Mouse (Mus musculus): ENCODE measurements at regions not wholly inside any gene's neighbourhood (a gene's known extent, or its start where the extent isn't known, plus 50 kb on each side); places are given as distances from the start of the nearest gene placed in this dataset.

DNA sequence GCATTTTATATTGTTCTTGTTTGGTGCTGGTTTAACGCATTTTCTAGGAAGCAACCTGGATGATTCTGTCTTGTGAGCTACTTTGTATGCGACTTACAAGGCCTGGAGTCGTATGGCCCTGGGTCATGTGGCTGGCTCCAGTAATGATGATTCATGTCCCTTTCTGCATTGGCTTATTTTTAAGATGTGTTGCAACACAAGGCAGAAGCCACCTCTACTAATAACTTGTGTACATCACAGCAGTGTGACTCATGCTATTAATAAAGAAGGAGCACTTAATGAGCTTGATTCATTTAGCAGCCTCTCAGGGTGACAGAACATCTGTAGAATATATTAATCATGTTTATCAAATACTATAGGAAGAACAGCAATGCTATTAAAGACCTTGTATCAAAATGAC lies 84.0 kb downstream of the Slc5a7 start:
- Histone ChIP-seq H3K36me3 (no peaks in the 10 kb centered on the region), H3K27ac (no peak overlapping the region), H3K4me2 (no peak overlapping the region), H3K9ac (no peak overlapping the region), H3K27me3 (no peaks in the 10 kb centered on the region), H3K4me3 (no peak overlapping the region), H3K9me3 (no peaks in the 10 kb centered on the region), H3K4me1 (replicated peaks) (no peaks in the 10 kb centered on the region)
- WGBS = 73% methylated on average over 3 of the region's 3 CpGs
- peak; percentile 46; the same call in 1 of the 2 replicates for ATAC-seq (ENCODE audit: low FRiP score)

DNA sequence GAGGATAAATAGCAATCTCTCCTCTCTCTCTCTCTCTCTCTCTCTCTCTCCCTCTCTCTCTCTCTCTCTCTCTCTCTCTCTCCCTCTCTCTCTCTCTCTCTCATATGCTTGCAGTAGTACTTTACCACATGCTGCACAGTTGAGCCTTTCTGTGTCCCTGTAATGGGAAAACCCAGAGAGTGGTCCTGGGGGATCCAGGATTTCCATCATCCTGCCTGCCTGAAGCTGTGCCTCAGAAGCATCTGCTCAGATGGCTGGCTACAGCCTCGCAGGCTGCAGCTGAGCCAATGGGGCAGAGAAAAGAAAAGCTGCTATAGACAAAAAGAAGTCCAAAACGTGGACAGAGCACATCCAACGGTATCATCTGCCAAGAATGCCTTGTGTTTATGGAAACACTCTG lies 97.1 kb downstream of the Slc5a7 start:
- Histone ChIP-seq H3K36me3 (no peaks in the 10 kb centered on the region), H3K4me2 (no peak overlapping the region), H3K4me3 (no peak overlapping the region), H3K9me3 (no peaks in the 10 kb centered on the region), H3K9ac (no peak overlapping the region), H3K27me3 (no peaks in the 10 kb centered on the region), H3K27ac (peak overlapping the region; percentile 55), H3K4me1 (replicated peaks) (0 out of 2 replicates have a peak, but pooled peaks cover 3% of the 10 kb centered on the region)
- peak; percentile 79 for ATAC-seq (ENCODE audit: low FRiP score)
- WGBS = 48% methylated on average over 3 of the region's 3 CpGs

DNA sequence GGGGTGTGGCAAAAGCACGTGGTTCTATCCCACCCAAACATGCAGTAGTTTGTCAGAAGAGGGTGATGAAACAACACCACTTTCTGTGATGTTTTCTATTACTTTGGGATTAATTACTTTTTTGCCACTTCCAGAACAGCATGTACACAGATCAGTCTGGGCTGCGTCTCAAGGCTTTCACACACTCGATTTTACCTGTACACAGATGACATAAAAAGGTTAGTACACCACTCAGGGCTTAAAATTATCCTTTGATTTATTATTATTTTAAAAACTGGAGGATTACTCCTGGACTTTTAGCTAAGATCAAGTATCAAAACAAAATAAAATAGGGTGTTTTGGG lies 106.6 kb downstream of the Slc5a7 start:
- H3K9ac ChIP-seq = no peak overlapping the region
- H3K4me2 ChIP-seq = no peak overlapping the region
- no peak overlapping the region for H3K4me3 ChIP-seq
- H3K27ac ChIP-seq = 0 out of 2 replicates have a peak overlapping the region, but pooled peaks have one; percentile 19
- no peaks in the 10 kb centered on the region for H3K9me3 ChIP-seq
- 65% methylated on average over 3 of the region's 3 CpGs for WGBS
- H3K36me3 ChIP-seq = no peaks in the 10 kb centered on the region
- no peaks in the 10 kb centered on the region for H3K27me3 ChIP-seq
- peaks cover 7% of the 10 kb centered on the region for H3K4me1 ChIP-seq (replicated peaks)
- ATAC-seq (ENCODE audit: low FRiP score) = no peak; the same call in 1 of the 2 replicates

DNA sequence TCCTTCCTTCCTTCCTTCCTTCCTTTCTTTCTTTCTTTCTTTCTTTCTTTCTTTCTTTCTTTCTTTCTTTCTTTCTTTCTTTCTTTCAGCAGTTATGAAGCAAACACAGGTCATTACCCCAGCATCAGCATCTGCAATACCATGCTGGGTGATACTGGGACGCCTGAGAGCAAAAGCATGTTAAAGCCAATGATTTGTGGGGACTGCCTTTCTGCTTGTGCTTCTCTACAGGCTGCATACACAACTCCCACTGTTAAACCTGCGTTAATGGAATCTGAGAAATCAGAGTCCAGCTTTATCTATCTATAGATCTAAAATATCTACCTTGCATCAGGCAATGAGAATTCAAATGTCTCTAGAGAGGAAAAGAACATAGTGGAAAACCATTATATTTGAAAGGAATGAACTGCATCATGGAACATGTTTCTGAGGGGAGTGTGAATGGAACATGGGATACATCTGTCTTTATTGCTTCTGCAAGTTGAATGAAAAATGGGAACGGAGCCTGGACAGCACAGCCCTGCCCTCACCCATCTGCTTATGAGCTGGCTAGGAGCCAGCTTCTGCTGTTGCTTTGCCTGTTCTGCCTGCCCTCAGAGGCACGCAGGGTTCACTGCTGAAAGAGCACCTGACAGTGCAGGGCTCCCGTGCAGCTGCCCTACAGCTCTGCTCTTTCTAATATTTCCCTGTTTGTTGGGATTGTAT lies 107.2 kb downstream of the Slc5a7 start:
- 0 out of 2 replicates have a peak overlapping the region, but pooled peaks have one; percentile 19 for H3K27ac ChIP-seq
- no peak overlapping the region for H3K9ac ChIP-seq
- 43% methylated on average over 5 of the region's 5 CpGs for WGBS
- H3K27me3 ChIP-seq = no peaks in the 10 kb centered on the region
- H3K4me1 ChIP-seq (replicated peaks) = peaks cover 7% of the 10 kb centered on the region
- H3K4me3 ChIP-seq = no peak overlapping the region
- H3K4me2 ChIP-seq = no peak overlapping the region
- H3K9me3 ChIP-seq = no peaks in the 10 kb centered on the region
- no peaks in the 10 kb centered on the region for H3K36me3 ChIP-seq
- peak; percentile 98 for ATAC-seq (ENCODE audit: low FRiP score)

DNA sequence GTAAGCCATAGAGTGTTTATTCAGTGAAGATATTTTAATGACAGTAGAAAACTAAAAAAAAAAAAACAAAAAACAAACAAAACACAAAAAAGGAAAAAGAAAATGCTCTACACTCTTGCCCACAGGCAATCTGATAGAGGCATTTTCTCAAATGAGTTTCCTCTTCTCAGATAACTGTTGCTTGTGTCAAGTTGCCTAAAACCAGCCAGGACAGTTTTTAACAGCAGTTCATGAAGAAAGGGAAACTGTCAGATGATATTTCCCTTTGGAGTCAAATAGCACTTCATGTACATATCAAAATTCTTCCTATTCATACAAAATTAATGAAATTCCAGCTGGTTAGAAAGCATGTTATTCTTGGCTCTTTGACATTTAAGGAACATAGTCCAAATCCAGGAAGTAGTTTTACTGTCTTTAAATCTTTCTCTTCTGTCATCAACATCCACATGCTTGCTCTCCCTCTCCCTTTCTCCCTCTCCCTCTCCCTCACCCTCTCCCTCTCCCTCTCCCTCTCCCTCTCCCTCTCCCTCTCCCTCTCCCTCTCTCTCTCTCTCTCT lies 109.8 kb downstream of the Slc5a7 start:
- no peaks in the 10 kb centered on the region for H3K36me3 ChIP-seq
- H3K4me1 ChIP-seq (replicated peaks) = peaks cover 7% of the 10 kb centered on the region
- no peaks in the 10 kb centered on the region for H3K27me3 ChIP-seq
- no peaks in the 10 kb centered on the region for H3K9me3 ChIP-seq
- no peak for ATAC-seq (ENCODE audit: low FRiP score)
- no peak overlapping the region for H3K4me3 ChIP-seq
- no peak overlapping the region for H3K4me2 ChIP-seq
- no peak overlapping the region for H3K9ac ChIP-seq
- no peak overlapping the region for H3K27ac ChIP-seq

DNA sequence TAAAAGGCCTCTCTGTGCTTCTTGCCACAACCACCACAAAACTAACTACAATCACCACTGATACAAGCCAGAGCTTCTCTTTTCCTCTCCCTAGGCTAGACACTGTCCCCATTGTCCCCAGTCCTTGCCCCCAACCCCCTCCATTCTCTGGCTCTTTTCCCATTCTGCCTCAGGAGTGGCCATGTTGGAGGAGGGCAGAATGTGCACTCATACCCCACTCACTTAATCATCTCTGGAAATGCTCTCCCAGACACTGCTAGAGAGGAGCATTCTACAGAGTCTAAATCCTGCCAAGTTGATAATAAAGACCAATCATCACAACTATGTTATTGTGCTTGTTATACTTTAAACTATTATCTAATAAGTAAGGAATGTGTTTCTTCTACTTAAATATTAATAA lies 116.8 kb downstream of the Slc5a7 start:
- no peaks in the 10 kb centered on the region for H3K9me3 ChIP-seq
- H3K9ac ChIP-seq = no peak overlapping the region
- no peak overlapping the region for H3K27ac ChIP-seq
- ATAC-seq (ENCODE audit: low FRiP score) = 0 out of 2 replicates have a peak, but pooled peaks have one; percentile 39
- H3K36me3 ChIP-seq = no peaks in the 10 kb centered on the region
- no peak overlapping the region for H3K4me2 ChIP-seq
- no peaks in the 10 kb centered on the region for H3K4me1 ChIP-seq (replicated peaks)
- H3K4me3 ChIP-seq = no peak overlapping the region
- H3K27me3 ChIP-seq = no peaks in the 10 kb centered on the region

DNA sequence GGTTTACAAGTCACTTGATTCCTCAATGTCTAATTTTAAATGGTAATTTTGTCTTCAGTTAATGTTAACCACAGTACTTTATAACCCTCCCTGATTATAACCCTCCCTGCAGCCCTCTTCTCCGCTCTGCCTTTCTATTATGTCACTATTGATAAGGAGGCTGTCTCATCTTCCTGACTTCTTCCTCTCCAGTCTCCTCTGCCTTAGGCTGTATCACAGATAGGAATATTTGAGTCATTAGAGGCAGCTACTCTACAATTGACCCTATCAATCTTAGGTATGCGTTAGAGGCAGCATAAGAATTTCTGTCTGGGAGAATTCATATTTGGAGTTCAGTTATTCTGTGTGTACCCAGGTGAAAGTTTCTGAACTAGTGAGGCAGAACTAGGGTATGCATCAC lies 118.3 kb downstream of the Slc5a7 start:
- Histone ChIP-seq H3K9ac (no peak overlapping the region), H3K27ac (no peak overlapping the region), H3K4me3 (no peak overlapping the region), H3K9me3 (no peaks in the 10 kb centered on the region), H3K36me3 (no peaks in the 10 kb centered on the region), H3K4me2 (no peak overlapping the region), H3K27me3 (no peaks in the 10 kb centered on the region), H3K4me1 (replicated peaks) (no peaks in the 10 kb centered on the region)
- 0 out of 2 replicates have a peak, but pooled peaks have one; percentile 28 for ATAC-seq (ENCODE audit: low FRiP score)
- whole genome bisulfite sequencing = 87% methylated on average over 2 of the region's 2 CpGs

DNA sequence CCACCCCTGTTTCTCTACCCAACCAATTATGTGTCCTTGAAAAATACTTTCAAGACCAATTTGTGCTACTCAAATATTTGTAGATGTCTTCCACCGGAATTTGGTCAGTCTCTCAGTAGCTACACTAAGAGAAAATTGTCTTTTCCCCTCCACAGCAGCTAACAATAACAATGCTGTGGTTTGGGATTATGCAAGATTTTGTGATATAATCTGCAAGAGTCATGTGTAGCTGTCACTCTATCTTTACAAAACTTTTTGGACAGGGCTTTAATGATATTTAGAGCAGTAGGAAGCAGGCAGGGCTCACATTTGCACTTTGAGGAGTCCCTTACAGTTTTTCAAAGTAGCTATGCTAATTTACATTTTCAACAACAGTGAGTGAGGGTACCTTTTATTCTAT lies 128.1 kb downstream of the Slc5a7 start:
- H3K27ac ChIP-seq = no peak overlapping the region
- no peaks in the 10 kb centered on the region for H3K36me3 ChIP-seq
- ATAC-seq (ENCODE audit: low FRiP score) = no peak
- no peak overlapping the region for H3K4me3 ChIP-seq
- H3K4me2 ChIP-seq = no peak overlapping the region
- H3K4me1 ChIP-seq (replicated peaks) = no peaks in the 10 kb centered on the region
- no peaks in the 10 kb centered on the region for H3K9me3 ChIP-seq
- WGBS = 88% methylated on average over 1 of the region's 1 CpGs
- no peak overlapping the region for H3K9ac ChIP-seq
- H3K27me3 ChIP-seq = no peaks in the 10 kb centered on the region

DNA sequence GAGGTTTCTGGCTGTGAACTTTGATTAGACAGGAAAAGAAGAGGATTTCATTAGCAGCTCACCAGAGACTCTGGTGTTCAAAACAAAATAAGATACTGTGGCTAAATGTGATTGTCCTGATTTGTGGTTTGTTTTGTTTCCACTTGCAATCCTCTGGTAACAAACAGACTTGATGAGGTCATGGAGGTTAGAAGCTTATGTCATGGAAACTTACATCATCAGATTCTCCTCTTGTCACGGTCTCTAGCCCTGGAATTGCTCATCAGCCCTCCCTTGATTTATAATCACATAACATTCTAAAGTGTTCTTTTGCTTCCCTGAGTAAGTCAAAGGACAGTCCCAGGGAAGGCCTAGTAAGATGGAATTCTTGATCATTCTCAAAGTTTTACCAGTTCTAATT lies 130.8 kb downstream of the Slc5a7 start:
- ATAC-seq (ENCODE audit: low FRiP score) = no peak
- no peak overlapping the region for H3K4me2 ChIP-seq
- H3K9me3 ChIP-seq = no peaks in the 10 kb centered on the region
- H3K4me3 ChIP-seq = no peak overlapping the region
- H3K9ac ChIP-seq = no peak overlapping the region
- no peaks in the 10 kb centered on the region for H3K4me1 ChIP-seq (replicated peaks)
- WGBS = 28% methylated on average over 1 of the region's 1 CpGs
- no peak overlapping the region for H3K27ac ChIP-seq
- H3K36me3 ChIP-seq = no peaks in the 10 kb centered on the region
- H3K27me3 ChIP-seq = no peaks in the 10 kb centered on the region

DNA sequence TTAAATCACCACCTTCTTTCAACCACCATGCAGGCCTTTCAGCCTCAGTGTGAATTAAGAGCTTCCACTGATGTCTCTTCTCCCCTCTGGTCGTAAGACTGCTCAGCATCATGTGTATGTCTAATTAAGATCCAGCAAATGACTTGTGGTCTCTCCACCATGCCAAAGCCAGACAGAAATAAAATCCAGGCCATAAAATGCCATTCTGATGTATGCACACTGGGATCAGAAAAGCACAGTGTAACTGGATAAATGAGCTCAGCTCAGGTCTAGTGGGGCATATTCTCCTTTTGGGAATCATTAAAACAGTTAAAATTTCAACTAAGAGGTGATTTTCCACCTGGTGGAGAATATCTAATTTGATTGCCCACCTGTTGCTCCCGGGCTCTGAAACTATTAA lies 136.5 kb downstream of the Slc5a7 start:
- H3K9me3 ChIP-seq = no peaks in the 10 kb centered on the region
- no peak overlapping the region for H3K4me3 ChIP-seq
- WGBS = 75% methylated on average over 2 of the region's 2 CpGs
- no peaks in the 10 kb centered on the region for H3K4me1 ChIP-seq (replicated peaks)
- no peaks in the 10 kb centered on the region for H3K27me3 ChIP-seq
- no peaks in the 10 kb centered on the region for H3K36me3 ChIP-seq
- no peak overlapping the region for H3K9ac ChIP-seq
- ATAC-seq (ENCODE audit: low FRiP score) = no peak
- no peak overlapping the region for H3K4me2 ChIP-seq
- H3K27ac ChIP-seq = no peak overlapping the region

DNA sequence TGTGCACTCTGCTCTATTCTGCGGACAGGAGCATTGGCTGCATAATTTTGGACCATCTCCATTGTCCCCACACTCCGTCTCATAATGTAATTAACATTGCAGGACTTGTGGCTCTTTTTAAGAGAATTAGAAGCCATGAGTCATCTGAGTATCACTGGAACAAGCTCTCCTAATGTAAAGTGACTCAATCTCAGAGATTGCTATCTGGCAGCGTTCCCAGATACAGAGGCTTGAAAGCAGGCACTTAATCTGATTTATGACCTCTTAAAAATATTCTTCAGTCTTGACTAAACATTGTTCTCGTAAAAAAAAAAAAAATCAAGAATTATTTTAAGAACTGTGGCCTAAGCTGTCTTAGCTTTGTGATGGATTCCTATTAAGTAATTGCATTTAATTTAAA lies 140.1 kb downstream of the Slc5a7 start:
- WGBS = 64% methylated on average over 4 of the region's 4 CpGs
- ATAC-seq (ENCODE audit: low FRiP score) = no peak

DNA sequence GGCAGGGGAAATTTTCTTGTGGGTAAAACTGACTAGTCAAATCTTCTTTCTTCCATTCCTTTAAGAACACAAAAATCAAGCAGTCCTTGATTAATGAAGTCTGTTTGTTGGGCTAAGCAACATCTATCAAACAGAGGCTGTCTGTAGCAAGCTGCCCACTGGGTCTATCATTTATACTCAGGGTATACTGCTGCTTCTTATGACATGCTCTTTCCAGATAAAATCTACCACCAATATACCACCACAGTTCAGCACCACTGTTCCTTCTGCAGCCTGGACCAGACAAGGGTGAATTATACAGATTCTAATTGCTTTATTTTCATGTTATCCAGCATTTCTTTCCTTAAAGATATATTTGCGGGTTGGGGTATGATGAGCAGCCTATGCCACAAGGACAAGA lies 140.5 kb downstream of the Slc5a7 start:
- H3K9ac ChIP-seq = no peak overlapping the region
- no peak overlapping the region for H3K27ac ChIP-seq
- WGBS = 95% methylated on average over 1 of the region's 1 CpGs
- no peaks in the 10 kb centered on the region for H3K27me3 ChIP-seq
- no peaks in the 10 kb centered on the region for H3K4me1 ChIP-seq (replicated peaks)
- H3K9me3 ChIP-seq = no peaks in the 10 kb centered on the region
- no peak for ATAC-seq (ENCODE audit: low FRiP score)
- no peak overlapping the region for H3K4me2 ChIP-seq
- H3K4me3 ChIP-seq = no peak overlapping the region
- no peaks in the 10 kb centered on the region for H3K36me3 ChIP-seq

More for the DNA sequence above, 140.1 kb downstream of the Slc5a7 start:
- Histone ChIP-seq H3K36me3 (no peaks in the 10 kb centered on the region), H3K9me3 (no peaks in the 10 kb centered on the region), H3K4me1 (replicated peaks) (no peaks in the 10 kb centered on the region), H3K27me3 (no peaks in the 10 kb centered on the region), H3K4me2 (no peak overlapping the region), H3K9ac (no peak overlapping the region), H3K27ac (no peak overlapping the region), H3K4me3 (no peak overlapping the region)

DNA sequence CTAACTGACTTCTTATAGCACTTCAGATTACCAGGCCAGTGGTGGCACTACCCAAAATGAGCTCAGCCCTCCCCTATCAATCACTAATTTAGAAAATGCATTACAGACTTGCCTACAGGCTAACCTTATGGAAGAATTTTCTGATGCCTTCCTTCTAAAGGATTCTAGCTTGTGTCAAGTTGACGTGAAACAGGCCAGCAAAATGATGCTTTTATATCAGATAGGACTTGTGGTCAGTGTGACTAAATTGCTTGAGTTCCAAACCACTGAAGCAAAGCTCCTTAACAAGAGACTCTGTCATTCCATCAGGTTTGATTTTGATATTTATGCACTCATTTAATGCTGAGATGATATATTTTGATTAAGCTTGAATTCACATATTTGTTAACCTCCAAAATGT lies 143.0 kb downstream of the Slc5a7 start:
- WGBS = 89% methylated on average over 1 of the region's 1 CpGs
- Histone ChIP-seq H3K4me1 (replicated peaks) (no peaks in the 10 kb centered on the region), H3K4me2 (no peak overlapping the region), H3K36me3 (no peaks in the 10 kb centered on the region), H3K27me3 (no peaks in the 10 kb centered on the region), H3K4me3 (no peak overlapping the region), H3K27ac (no peak overlapping the region), H3K9ac (no peak overlapping the region), H3K9me3 (no peaks in the 10 kb centered on the region)
- ATAC-seq (ENCODE audit: low FRiP score) = no peak
